Mouse (Mus musculus) mesoderm, embryonic 11.5 days (tissue): ENCODE results near the gene Ampd2.

Experiments
- DNase-seq: peaks from one replicate; pipeline ENCODE4 v3.0.0-alpha.2; 2012; ENCODE audit warnings: low read depth, low spot score

Gene Ampd2

GRCm38 (mm10) chr3:108094976-108095760 is 8.7 kb upstream of the Ampd2 start:
- no peak for DNase-seq

- DNase-seq: no peak
Observed at GRCm38 (mm10) chr3:108094146-108094545, 7.7 kb upstream of the Ampd2 start.

GRCm38 (mm10) chr3:108093306-108093705 is 6.9 kb upstream of the Ampd2 start:
- no peak for DNase-seq

GRCm38 (mm10) chr3:108092536-108093115 is 6.2 kb upstream of the Ampd2 start, which contains the start of gene Gnat2:
Gene Gnat2, plus strand, starts transcription at chr3:108092789.
- DNase-seq: no peak

- no peak for DNase-seq
Observed at GRCm38 (mm10) chr3:108092030-108092429, 5.6 kb upstream of the Ampd2 start.

- no peak for DNase-seq
Observed at GRCm38 (mm10) chr3:108090561-108090960, 4.1 kb upstream of the Ampd2 start.

GRCm38 (mm10) chr3:108089916-108090315 is 3.5 kb upstream of the Ampd2 start:
- no peak for DNase-seq

GRCm38 (mm10) chr3:108088842-108089380 is 2.5 kb upstream of the Ampd2 start:
- no peak for DNase-seq

- no peak for DNase-seq
Observed at GRCm38 (mm10) chr3:108087329-108087728, 878 bp upstream of the Ampd2 start.

- peak; percentile 68 for DNase-seq
Observed at GRCm38 (mm10) chr3:108085721-108086469, 556 bp downstream of the Ampd2 start.

GRCm38 (mm10) chr3:108085281-108085720 is 1.1 kb downstream of the Ampd2 start:
- peak; percentile 89 for DNase-seq

- DNase-seq: no peak
Observed at GRCm38 (mm10) chr3:108084767-108085270, 1.6 kb downstream of the Ampd2 start.

GRCm38 (mm10) chr3:108083904-108084407 is 2.5 kb downstream of the Ampd2 start:
- no peak for DNase-seq

GRCm38 (mm10) chr3:108083161-108083560 is 3.3 kb downstream of the Ampd2 start:
- no peak for DNase-seq

GRCm38 (mm10) chr3:108082251-108082875 is 4.1 kb downstream of the Ampd2 start:
- DNase-seq: no peak

GRCm38 (mm10) chr3:108081681-108082080 is 4.8 kb downstream of the Ampd2 start:
- no peak for DNase-seq

GRCm38 (mm10) chr3:108076836-108077235 is 9.6 kb downstream of the Ampd2 start:
- no peak for DNase-seq

- no peak for DNase-seq
Observed at GRCm38 (mm10) chr3:108072983-108073569, 13.4 kb downstream of the Ampd2 start.

- DNase-seq: peak; percentile 41
Observed at GRCm38 (mm10) chr3:108070295-108071293, 15.9 kb downstream of the Ampd2 start.
